Mouse (Mus musculus) adipocyte (in vitro differentiated cells): ENCODE data around the gene Map2k3.
"Not testable (repeated sequence)": the region's sequence is repeated elsewhere in the genome, so short reads cannot be mapped to it uniquely, and the experiment has no call there.

Experiments used
- DNase-seq: peaks from one replicate; pipeline ENCODE4 v3.0.0-alpha.2; 2016; ENCODE audit warnings: low spot score

The Map2k3 gene

DNA sequence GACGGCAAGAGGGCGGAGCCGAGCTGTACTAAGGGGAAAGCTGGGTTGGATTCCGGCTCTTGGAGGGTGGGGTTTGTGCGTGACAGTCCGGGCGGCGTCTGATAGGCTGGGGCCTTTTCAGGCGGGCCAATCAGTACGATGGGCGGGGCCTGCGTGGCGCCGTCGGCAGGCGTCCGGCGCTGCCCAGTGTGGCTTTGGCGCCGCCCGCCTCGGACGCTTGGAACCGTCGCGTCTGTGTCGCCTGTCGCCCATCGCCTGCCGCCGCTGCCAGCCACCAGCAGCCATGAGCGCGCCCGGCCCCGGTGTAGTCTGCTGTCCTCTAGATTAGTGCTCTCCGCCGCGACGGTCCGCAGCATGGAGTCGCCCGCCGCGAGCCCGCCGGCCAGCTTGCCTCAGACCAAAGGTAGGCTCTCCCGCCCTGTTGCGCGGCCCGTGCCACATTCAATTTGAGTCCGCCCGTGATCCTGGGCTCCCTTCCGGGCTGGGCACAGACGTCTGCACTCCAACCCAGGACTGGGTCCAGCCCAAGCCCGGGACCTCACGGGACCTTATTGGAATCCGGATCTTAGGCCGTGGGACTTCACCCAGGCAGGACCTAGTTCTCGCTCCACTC lies at the start of gene Map2k3:
TSS of gene Map2k3 (plus strand) at position 165 of the 613 bp plus-strand sequence.
- peak; percentile 96 for DNase-seq

DNA sequence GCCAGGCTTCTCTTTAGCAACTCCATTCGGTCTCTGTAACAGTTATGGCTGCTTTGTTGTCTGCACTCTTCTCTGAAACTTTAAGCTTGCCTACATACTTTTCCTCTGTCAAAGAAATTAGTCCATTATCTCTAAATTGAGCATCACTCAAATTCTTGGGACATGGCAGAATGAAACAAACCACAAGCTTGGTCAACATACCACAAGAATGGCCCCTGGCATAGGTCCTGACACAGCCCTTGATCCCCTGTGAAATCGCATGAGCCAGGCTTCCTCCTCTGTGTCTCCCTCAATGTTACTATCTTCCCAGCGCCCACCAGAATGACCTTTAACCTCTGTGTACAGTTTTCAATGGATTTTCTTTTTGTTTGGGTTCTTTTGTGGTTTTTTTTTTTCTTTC lies 49.4 kb upstream of the Map2k3 start:
- no peak for DNase-seq

DNA sequence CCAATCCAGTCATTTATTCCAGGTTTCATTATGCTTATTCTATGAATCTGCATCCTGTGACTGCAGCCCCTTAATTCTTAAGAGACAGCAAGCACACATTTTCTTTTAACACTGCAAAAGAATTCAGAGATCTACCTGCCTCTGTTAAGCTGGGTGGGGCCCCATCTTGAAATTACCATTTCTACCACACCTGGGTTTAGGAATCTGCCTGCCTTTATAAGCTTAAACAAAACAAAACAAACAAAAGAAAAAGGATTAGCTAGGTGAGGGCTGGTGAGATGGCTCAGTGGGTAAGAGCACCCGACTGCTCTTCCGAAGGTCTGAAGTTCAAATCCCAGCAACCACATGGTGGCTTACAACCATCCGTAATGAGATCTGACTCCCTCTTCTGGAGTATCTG lies 44.8 kb upstream of the Map2k3 start:
- not testable (repeated sequence) for DNase-seq

DNA sequence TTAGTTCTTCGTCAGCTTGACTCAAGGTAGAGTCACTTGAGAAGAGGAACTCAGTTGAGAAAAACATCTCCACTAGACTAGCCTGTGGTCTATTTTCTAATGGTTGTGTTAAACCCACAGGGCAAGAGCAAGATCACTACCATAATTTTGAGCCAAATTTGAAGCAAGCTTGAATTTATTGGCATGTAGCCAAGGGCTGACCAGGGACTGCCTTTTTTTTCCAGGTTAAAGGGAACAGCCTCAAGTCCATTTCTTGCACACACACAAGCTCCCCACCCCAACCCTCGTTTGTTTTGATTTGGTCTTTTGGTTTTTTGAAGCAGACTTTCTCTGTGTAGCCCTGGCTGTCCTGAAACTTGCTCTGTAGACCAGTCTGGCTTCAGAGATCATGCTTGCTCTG lies 42.0 kb upstream of the Map2k3 start:
- peak; percentile 81 for DNase-seq

DNA sequence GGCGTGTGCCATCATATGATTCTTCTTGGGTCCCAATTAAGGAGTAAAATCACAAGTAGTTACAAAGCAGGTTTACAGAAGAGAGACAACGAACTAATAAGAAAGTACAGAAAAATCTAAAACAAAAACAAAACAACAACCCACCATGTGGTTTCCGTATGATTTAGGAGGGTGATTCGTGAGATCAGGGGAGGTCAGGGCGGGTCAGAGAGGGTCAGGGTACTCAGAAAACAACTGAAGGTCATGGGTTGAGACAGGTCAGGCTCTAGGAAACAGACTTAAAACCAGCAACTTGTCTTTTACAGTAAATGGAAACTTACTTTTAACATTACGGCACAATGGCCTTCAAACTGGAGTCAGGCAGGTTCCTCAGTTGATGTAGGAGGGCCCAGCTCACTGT lies 41.5 kb upstream of the Map2k3 start:
- DNase-seq: no peak

DNA sequence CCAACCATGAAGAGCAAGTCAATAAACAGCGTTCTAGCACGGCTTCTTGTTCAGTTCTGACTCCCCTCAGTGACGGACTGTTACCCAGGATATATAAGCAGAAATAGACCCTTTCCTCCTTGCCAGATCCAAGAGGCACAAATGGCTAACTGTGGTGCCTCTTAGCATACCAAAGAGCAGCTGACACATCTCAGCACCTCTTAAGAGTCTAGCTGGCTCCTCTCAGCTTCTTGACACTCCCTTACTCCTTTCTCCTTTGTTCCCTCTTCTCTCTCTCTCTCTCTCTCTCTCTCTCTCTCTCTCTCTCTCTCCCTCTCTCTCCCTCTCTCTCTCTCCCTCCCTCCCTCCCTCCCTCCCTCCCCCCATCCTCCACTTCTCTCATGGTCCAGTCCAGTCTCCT lies 41.1 kb upstream of the Map2k3 start:
- no peak for DNase-seq

DNA sequence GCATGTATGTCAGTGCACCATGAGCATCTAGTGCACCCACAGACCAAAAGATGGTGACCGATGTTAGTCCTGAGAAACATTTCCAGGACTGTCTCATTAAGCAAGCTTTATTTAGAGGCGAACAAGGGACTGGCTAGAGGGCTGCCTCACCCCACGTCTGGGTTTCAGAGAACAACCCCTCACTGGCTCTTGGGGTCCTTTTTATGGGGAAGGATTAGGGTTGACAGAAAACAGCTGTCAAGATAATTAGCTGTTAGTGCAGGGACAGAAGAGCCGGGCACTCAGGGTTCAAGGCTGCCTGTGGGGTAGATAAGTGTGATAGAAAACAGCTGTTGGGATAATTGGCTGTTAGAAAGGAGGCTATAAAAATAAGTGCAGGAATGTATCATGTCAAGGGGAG lies 35.9 kb upstream of the Map2k3 start:
- DNase-seq: no peak

DNA sequence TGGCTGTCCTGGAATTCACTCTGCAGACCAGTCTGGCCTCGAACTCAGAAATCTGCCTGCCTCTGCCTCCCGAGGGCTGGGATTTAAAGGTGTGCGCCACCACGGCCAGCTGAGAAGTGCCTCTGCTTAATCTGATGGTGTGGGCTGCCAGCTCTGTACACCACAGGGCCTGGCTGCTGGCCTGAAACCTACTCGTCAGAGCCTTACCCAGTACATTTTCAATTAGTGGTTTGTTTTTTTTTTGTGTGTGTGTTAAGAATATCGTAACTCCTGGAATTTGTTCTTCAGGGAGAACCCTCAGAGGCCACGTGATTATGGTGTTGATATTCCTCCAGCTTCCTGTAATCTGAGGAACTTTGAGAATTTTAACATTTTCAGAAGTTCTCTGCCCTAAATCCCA lies 29.8 kb upstream of the Map2k3 start:
- DNase-seq: peak; percentile 55

DNA sequence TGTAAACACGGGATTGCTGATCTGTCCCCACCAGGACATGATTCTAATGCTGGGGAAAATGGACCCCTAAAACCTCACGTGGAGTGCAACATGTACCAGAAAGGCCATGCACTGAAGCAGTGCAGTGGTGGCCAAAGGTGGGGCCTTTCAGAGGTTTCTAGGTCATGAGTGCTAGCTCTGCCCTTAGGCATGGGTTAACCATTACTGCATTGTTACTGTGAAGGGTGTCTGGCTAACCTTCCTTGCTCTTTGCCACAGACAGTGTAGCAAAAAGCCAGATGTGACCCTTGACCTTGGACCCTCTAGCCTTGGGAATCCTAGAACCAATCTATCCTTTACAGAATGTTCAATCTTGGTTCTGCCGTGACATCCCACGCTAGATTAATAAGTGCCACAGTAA lies 29.3 kb upstream of the Map2k3 start:
- no peak for DNase-seq

DNA sequence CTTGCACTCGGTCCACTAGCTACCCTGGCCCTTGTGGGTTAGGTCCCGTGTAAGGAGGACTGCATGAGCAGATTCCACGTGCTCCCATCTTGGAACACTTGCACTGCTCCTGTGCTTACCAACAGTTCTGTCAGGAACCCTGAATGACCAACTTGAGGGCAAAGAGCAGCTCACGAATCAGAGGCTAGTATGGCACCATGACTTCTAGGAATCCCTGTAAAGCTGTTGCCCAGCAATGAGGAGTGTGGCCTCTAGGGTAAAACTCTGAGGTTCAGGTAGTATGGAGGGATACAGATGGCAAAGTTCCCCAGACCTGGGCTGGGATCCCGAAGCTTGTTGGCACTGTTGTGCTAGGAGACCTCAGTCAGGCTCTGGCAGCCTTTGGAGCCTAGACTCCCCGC lies 28.2 kb upstream of the Map2k3 start:
- DNase-seq: no peak

DNA sequence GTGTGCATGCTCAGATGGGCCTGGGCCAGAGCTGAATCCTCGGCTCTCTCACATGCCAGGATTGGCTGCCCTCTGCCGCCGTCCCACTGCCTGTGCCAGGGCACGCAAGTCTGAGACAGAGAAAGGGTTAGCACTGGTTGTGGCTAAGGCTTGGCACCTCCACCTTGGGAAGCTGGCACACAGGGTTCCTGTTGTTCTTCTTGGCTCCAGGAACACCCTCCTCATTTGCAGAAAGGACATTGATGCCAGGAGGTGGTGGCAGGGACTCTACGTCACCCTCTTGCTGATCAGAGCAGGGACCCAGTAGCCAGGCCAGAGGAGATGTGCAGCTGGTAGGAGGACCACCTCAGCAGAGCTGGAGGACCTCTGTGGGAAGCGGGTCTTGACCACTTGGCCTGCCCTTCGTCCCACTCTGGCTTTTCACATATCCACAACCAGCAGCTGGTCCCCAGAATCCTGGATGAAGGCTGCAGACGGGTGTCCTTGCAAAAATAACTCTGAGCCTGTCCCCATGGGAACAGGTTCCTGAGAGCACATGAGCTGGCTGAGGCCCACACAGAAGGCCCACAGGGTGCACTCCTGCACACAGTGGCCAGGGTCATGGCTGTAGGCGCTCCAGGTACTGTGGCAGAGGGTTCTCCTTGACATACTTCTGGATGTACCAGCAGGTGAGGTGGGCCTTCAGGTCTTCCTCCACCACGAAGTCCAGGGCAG lies 26.3 kb upstream of the Map2k3 start:
- DNase-seq: no peak

DNA sequence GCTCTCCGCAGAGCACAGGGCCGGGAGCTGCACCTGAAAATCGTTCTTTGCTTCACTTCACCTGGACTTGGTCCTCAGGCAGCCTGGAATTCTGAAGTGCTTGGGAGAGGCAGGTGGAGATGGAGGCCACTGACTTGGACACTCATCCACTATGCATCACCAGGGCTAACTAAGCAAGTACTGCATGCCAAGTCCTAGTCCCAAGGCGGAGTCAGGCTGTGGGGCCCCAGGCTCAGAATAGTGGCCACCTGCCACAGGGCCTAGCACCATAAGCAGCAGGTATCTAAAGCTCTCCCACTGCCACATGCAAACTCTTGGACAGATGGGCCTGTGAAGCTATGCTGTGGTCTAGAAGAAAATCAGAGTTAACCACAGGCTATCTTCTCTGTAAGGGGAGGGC lies 25.4 kb upstream of the Map2k3 start:
- no peak for DNase-seq

DNA sequence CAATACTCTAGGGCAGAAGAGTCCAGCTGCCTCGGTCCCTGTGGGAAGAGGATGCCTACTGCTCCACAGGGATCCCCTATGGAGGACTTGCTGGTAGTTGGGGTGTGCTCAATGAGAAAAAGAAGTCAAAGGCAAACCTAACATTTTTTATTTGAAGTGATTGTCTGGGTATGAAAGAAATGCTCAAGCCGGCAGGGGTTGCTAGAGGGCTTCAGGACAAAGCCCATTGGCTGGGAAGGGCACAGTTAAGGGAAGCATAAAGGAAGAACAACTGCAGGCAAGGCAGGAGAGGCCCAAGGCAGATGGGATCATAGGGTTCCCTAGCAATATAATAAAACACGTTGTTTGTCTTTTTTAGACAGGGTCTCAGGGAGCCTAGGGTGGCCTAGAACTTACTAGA lies 23.8 kb upstream of the Map2k3 start:
- DNase-seq: no peak

DNA sequence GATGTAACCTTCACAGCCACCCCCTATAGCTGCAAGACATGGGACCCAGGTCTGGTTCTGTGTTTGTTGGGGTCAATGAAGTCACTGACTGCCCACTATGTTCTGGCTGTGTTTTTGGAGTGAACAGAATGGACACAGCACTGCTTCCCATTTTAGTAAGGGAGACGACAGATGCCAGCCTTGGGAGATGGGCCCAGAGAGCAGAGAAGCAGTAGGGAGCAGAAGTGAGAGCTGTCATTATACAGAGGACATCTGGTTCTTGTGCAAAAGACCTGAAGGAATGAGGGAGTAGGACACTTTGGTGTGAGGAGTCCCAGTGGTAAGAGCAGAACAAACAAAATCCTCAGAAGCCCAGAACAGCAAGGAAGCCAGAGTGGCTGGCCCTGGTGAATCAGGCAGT lies 22.2 kb upstream of the Map2k3 start:
- no peak for DNase-seq

DNA sequence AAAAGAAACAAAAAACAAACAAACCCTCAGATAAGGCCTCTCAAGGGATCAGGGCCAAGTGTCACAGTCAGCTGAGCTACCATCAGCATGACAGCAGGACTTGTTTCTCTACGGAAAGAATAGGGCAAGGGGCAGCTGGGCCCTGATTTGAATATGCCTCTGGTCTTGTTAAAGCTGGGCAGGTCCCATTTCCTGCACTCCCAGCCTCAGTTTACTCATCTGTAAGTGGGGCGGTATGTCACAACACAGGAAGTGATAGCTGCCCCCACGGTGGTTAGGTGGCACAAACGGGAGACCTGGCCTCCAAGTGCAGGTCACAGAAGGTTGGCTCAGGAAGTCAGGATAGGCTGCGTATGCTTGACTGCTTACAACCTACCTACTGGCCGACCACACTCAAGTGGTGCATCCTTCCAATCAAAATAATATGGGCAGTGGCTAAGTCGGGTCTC lies 19.3 kb upstream of the Map2k3 start:
- peak; percentile 83 for DNase-seq

DNA sequence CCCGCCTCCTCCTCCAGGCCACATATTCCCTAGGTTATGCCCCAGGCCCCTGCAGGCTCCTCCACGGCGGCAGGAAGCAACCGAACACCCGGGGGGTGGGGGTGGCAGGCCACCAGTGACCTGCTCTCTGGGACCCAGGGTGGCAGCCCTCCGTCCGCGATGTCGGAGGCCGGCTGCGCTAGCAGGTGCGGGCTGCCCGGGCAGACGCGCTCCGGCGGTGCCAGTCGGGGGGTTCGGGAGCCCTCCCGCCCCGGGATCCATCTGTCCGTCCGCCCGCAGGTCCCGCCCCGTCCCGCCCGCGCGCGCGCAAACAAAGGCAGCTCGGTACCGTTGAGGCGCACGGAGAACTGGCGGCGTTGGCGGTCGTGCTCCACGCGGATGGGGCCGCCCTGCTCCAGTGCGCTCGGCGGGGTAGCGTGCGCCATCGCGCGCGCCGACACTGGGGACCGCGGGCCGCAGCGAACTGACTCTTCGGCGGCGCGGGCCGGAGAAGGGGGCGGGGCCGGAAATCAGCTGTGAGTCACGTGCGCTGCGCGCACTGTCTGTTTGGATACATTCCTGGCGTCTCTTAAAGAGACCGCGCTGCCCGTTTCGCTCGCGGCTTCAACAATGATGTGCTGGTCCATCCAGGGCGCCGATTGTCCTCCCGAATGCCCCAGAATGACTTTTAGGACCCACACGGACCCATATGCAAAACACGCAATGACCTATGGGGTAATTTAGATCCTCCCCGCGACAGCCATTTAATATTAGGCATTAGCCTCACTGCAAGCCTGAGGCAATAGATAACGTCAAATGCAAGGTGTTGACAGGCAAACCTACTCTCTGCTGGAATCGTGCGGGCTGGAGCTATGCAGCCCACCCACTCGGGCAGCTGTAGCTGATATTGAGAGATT lies 18.3 kb upstream of the Map2k3 start:
- peak; percentile 92 for DNase-seq

DNA sequence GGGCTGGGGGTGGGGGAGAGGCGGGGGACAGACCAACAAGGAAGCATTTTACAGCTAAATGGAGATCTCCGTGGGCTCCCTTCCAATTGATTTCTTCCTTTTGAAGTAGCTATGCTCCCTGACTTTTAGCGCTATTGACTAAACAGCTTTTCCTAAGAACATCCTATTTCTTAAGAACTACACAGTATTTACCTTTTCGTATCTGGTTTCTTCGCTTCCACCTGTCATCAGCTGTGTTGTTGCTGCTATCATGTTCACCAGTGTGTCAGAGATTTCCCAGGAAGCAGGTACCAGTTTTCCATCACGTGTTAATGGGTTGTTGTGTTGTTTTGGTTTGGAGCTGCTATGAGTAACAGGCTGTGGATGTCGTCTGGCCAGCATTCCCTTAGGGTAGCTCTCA lies 17.3 kb upstream of the Map2k3 start, which contains the start of gene Natd1:
TSS of gene Natd1 (minus strand) at position 260 of the 400 bp plus-strand sequence.
- DNase-seq: no peak

DNA sequence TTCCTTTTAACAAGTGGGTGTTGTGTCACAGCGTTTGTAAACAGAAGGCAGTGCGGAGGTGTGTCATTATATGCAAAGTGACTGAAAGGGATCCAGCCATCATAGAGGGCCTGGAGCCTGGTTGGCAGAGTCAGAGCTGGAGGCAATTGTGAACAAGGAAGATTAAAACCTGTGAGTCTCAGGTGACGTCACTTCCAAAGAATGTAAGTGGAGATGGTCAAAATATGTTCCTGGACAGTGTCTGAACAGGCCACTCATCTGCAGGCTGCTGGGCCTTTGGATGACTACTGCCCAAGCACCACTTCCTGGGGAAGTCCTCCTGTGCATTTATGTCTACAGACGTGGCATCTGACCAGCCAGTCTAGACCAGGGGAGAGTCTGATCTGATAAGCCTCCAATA lies 16.6 kb upstream of the Map2k3 start:
- DNase-seq: no peak

DNA sequence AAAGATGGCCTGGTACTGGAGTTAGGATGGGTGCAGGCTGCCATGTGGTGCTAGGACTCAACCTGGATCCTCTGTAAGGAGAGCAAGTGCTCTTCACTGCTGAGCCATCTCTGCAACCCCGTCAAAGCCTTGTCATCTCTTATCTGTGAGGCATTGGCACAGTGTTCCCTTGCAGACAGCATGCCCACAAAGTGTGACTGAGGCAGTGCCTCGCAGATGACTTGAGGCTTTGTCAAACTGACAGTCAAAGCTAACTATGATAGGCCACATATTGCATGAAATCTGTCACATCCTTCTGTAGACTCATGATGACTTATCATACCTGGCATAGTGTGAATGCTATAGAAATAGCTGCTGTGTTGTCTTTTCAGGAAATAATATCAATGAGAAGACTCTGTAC lies 11.8 kb upstream of the Map2k3 start:
- DNase-seq: no peak

DNA sequence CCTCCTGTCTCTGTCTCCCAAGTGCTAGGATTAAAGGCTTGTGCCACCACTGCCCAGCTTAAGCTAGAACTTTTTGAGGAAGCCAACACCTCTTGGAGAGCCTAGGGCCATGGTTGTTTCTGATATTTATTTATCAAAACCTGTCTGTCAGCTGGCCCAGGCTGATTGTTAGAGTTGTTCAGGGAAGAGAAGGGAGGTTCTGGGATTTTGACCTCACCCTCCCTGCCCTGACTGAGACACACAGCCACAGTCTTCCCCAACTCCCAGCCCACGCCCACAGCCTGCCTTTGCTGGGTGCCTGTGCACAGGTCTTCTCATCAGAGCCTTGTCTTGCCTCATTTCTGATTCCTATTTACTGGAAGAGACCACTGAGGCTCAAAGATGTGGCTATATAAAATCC lies 9.6 kb upstream of the Map2k3 start:
- no peak for DNase-seq

DNA sequence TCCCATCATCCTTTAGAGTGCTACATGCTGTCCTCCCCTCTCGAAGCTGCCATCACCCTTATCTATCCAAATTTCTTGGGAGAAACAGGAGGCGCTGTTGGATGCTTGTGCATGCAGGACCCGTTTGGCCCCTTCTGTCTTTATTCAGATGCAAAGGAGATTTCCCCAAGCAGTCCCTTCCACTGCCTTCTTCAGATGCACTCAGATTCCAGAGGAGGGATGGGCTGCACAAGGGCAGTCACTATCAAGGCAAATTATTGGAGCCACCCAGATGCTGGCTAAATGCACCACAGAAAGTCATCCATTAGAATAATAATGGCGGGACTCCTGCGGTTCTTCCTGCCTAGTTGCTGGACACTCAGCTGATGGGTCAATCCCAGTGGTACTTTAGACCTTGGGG lies 8.9 kb upstream of the Map2k3 start:
- no peak for DNase-seq

DNA sequence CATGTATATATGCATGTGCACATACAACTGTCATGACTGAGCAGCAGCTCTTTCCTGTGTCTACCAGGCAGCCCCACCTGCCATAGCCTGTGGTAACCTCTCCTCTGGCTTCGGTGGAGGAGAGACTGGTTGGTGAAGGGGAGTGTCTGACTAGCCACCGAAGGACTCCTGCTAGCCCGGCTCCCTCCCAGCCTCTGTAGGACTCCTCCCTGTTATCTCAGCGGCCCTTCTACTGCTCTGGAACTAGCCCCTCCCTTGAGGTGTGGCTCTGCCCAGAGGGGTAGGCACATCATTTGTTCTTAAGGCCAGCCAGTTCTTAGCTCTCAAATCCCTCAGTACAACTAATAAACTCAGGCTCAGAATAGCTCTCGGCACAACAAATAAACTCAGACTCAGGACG lies 7.3 kb upstream of the Map2k3 start:
- no peak for DNase-seq

DNA sequence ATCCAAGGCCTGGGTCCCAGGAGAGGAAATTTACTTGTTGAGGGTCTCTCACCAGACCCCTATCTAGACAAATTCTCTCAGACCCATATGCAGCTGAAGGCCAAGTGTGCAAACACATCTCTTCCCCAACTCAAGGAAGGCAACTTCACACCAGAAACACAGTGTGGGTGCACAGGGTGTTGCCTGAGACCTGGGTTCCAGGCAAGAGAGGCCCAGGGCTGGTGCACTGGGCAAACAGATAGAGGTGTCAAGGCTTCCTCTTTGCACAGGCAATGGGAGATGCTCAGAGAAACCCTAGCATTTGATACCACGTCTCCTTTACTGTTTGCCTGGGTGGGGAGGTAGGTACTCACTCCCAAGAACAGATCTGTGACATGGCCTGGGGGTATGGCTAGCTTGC lies 6.9 kb upstream of the Map2k3 start:
- DNase-seq: no peak
